Mouse (Mus musculus): ENCODE measurements around the gene Gpr18. TPM values are rescaled to one million over a fixed set of nuclear protein-coding genes. Genes with fewer than 3 reads are reported as not detected.

The Gpr18 gene
- polyA plus RNA-seq, 1 experiment from 2014 or later, result 0.32 TPM

DNA sequence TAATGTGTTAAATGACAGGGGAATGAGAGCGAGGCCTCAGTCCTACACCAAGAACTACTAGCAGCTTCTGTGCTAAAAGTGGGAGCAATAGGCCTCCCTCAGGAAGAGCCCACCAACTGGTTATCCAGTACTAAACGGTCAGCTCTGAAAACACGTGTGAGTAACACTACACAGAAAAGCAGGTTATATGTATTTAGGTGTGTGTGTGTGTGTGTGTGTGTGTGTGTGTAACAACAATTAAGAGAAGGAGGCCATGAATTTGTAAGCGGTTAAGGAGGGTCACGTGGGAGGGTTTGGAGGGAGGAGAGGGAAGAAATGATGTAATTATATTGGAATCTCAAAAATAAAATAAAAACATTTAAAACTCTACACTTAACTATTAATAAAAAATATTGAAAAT, 438 bp downstream of the Gpr18 start:
- no peaks in the 10 kb centered on the region for H3K4me1 ChIP-seq (ENCODE audit: control insufficient read depth, insufficient read depth, low read length)
- no peaks in the 10 kb centered on the region for H3K9me3 ChIP-seq (replicated peaks; ENCODE audit: control insufficient read depth, low read length)
- no peaks in the 10 kb centered on the region for H3K27me3 ChIP-seq (ENCODE audit: control insufficient read depth, insufficient read depth, low read length)
- ATAC-seq (replicated peaks; ENCODE audit: insufficient number of reproducible peaks, low FRiP score, low TSS enrichment, low read depth), result no peak
- WGBS, result 90% methylated on average over 5 of the region's 5 CpGs
- H3K4me2 ChIP-seq (ENCODE audit: low read depth, low read length), result no peak overlapping the region
- no peak overlapping the region for H3K27ac ChIP-seq (replicated peaks; ENCODE audit: low read depth, low read length)
- H3K9ac ChIP-seq (replicated peaks; ENCODE audit: low read length), result no peak overlapping the region
- no peak overlapping the region for H3K4me3 ChIP-seq (ENCODE audit: low read depth, low read length)
- DNase-seq (ENCODE audit: low spot score), result no peak
- no peaks in the 10 kb centered on the region; the same call in 1 of the 2 replicates for H3K36me3 ChIP-seq (replicated peaks; ENCODE audit: control insufficient read depth, insufficient read depth, low read depth, low read length)

DNA sequence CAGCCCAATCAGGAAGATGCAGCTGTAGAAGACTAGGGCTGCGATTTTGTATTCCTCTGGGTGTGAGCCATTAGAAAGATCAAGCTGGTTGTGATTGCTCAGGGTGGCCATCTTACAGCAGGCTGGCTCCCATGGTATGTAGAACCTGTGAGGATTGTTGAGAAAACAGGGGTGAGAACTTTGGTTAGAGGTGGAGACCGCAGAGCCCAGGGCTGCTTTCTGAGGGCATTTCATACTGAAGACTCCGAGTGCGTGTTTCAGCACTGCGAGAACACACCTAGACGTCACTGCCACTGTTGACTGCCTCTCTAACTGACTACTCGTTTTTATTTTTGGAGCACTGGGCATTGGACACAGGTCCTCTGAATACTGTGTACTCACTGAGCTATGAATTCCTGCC, 3.1 kb downstream of the Gpr18 start:
- Histone ChIP-seq H3K9ac (replicated peaks; ENCODE audit: low read length) (no peak overlapping the region), H3K27ac (replicated peaks; ENCODE audit: low read depth, low read length) (no peak overlapping the region), H3K4me3 (ENCODE audit: low read depth, low read length) (no peak overlapping the region), H3K36me3 (replicated peaks; ENCODE audit: control insufficient read depth, insufficient read depth, low read depth, low read length) (no peaks in the 10 kb centered on the region; the same call in 1 of the 2 replicates), H3K4me1 (ENCODE audit: control insufficient read depth, insufficient read depth, low read length) (no peaks in the 10 kb centered on the region), H3K27me3 (ENCODE audit: control insufficient read depth, insufficient read depth, low read length) (no peaks in the 10 kb centered on the region), H3K9me3 (replicated peaks; ENCODE audit: control insufficient read depth, low read length) (no peaks in the 10 kb centered on the region), H3K4me2 (ENCODE audit: low read depth, low read length) (no peak overlapping the region)
- 91% methylated on average over 7 of the region's 7 CpGs for WGBS
- ATAC-seq (replicated peaks; ENCODE audit: insufficient number of reproducible peaks, low FRiP score, low TSS enrichment, low read depth) (no peak), DNase-seq (ENCODE audit: low spot score) (no peak)

GRCm38 (mm10) chr14:121909868-121910267, 5.7 kb downstream of the Gpr18 start:
- no peak for ATAC-seq (replicated peaks; ENCODE audit: insufficient number of reproducible peaks, low FRiP score, low TSS enrichment, low read depth)
- H3K4me1 ChIP-seq (ENCODE audit: control insufficient read depth, insufficient read depth, low read length), result no peaks in the 10 kb centered on the region

GRCm38 (mm10) chr14:121906992-121907681, 8.4 kb downstream of the Gpr18 start:
- 86% methylated on average over 11 of the region's 11 CpGs for WGBS
- H3K4me3 ChIP-seq (ENCODE audit: low read depth, low read length), result no peak overlapping the region

More at GRCm38 (mm10) chr14:121909868-121910267, 5.7 kb downstream of the Gpr18 start:
- Histone ChIP-seq H3K4me3 (ENCODE audit: low read depth, low read length) (no peak overlapping the region), H3K9me3 (replicated peaks; ENCODE audit: control insufficient read depth, low read length) (no peaks in the 10 kb centered on the region), H3K9ac (replicated peaks; ENCODE audit: low read length) (no peak overlapping the region), H3K27me3 (ENCODE audit: control insufficient read depth, insufficient read depth, low read length) (no peaks in the 10 kb centered on the region), H3K27ac (replicated peaks; ENCODE audit: low read depth, low read length) (no peak overlapping the region), H3K36me3 (replicated peaks; ENCODE audit: control insufficient read depth, insufficient read depth, low read depth, low read length) (no peaks in the 10 kb centered on the region; the same call in 1 of the 2 replicates), H3K4me2 (ENCODE audit: low read depth, low read length) (no peak overlapping the region)
- DNase-seq (ENCODE audit: low spot score), result no peak
- whole genome bisulfite sequencing, result 95% methylated on average over 6 of the region's 6 CpGs

DNA sequence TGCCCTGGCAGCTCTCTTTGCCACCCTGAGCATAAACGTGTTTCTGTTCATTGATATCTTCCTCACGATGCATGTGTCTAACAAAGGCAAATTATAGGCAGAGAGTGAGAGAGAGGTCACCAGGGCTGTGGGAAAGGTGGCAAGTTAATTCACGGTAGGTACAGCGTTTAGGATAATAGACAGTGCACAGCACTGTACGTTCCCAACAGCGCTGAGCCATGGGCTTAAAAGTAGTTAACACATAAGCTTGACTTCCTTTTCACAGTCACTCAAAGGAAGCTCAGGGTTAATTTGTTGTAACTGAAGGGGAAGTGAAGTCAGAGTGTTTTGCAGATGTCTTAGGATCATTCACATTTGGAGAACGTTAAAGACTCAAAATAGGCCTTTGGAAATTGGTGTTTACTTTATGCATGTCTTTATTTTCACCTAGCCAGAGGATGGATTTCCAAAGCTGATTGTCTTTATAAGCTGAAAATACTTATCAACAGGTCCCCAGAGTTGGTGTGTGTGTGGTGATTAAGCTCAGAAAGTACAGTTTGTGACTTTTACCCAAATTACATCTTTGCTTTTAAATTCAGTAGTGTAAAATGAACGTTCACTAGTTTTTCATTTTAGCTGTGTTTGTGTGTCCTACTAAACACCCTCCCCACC, 9.1 kb downstream of the Gpr18 start:
- DNase-seq (ENCODE audit: low spot score) (no peak), ATAC-seq (replicated peaks; ENCODE audit: insufficient number of reproducible peaks, low FRiP score, low TSS enrichment, low read depth) (no peak)
- Histone ChIP-seq H3K27ac (replicated peaks; ENCODE audit: low read depth, low read length) (no peak overlapping the region), H3K9me3 (replicated peaks; ENCODE audit: control insufficient read depth, low read length) (no peaks in the 10 kb centered on the region), H3K27me3 (ENCODE audit: control insufficient read depth, insufficient read depth, low read length) (no peaks in the 10 kb centered on the region), H3K4me2 (ENCODE audit: low read depth, low read length) (no peak overlapping the region), H3K9ac (replicated peaks; ENCODE audit: low read length) (no peak overlapping the region), H3K4me1 (ENCODE audit: control insufficient read depth, insufficient read depth, low read length) (no peaks in the 10 kb centered on the region), H3K4me3 (ENCODE audit: low read depth, low read length) (no peak overlapping the region), H3K36me3 (replicated peaks; ENCODE audit: control insufficient read depth, insufficient read depth, low read depth, low read length) (no peaks in the 10 kb centered on the region)
- WGBS, result 83% methylated on average over 8 of the region's 8 CpGs

More at GRCm38 (mm10) chr14:121906992-121907681, 8.4 kb downstream of the Gpr18 start:
- no peaks in the 10 kb centered on the region for H3K4me1 ChIP-seq (ENCODE audit: control insufficient read depth, insufficient read depth, low read length)
- no peaks in the 10 kb centered on the region for H3K27me3 ChIP-seq (ENCODE audit: control insufficient read depth, insufficient read depth, low read length)
- DNase-seq (ENCODE audit: low spot score) (no peak), ATAC-seq (replicated peaks; ENCODE audit: insufficient number of reproducible peaks, low FRiP score, low TSS enrichment, low read depth) (no peak)
- no peak overlapping the region for H3K4me2 ChIP-seq (ENCODE audit: low read depth, low read length)
- H3K27ac ChIP-seq (replicated peaks; ENCODE audit: low read depth, low read length), result no peak overlapping the region
- H3K36me3 ChIP-seq (replicated peaks; ENCODE audit: control insufficient read depth, insufficient read depth, low read depth, low read length), result no peaks in the 10 kb centered on the region; the same call in 1 of the 2 replicates
- H3K9ac ChIP-seq (replicated peaks; ENCODE audit: low read length), result no peak overlapping the region
- H3K9me3 ChIP-seq (replicated peaks; ENCODE audit: control insufficient read depth, low read length), result no peaks in the 10 kb centered on the region

- H3K4me1 ChIP-seq (ENCODE audit: control insufficient read depth, insufficient read depth, low read length), result no peaks in the 10 kb centered on the region
- no peak overlapping the region for H3K4me3 ChIP-seq (ENCODE audit: low read depth, low read length)
- H3K4me2 ChIP-seq (ENCODE audit: low read depth, low read length), result no peak overlapping the region
- H3K9ac ChIP-seq (replicated peaks; ENCODE audit: low read length), result no peak overlapping the region
- ATAC-seq (replicated peaks; ENCODE audit: insufficient number of reproducible peaks, low FRiP score, low TSS enrichment, low read depth) (no peak), DNase-seq (ENCODE audit: low spot score) (no peak)
- H3K36me3 ChIP-seq (replicated peaks; ENCODE audit: control insufficient read depth, insufficient read depth, low read depth, low read length), result no peaks in the 10 kb centered on the region
- 67% methylated on average over 3 of the region's 3 CpGs for WGBS
- no peaks in the 10 kb centered on the region for H3K9me3 ChIP-seq (replicated peaks; ENCODE audit: control insufficient read depth, low read length)
- no peak overlapping the region for H3K27ac ChIP-seq (replicated peaks; ENCODE audit: low read depth, low read length)
- H3K27me3 ChIP-seq (ENCODE audit: control insufficient read depth, insufficient read depth, low read length), result no peaks in the 10 kb centered on the region
Measured at GRCm38 (mm10) chr14:121904754-121905153, 10.8 kb downstream of the Gpr18 start.

DNA sequence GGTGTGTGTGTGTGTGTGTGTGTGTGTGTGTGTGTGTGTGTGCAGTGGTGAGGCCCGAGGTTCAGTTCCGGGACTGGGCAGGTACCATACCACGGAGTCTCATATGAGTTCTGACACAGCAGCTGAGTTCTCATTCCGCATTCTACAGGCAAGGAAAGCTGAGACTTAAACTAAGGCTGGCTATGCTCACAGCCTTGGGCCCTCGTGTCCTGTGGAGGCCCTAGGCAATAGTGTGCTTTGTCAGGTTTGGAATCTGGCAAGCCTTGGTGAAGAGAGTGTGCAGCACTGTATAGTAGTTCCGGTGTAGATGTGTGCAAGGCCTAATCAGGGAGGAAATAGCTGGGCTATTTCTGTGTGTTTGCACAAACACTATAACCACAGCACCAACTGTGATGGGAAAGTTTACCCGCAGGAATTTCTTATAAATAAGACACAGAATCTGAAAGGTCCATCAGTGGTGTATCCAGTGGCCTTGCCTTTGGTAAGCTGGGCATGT, 12.2 kb downstream of the Gpr18 start:
- DNase-seq (ENCODE audit: low spot score) (no peak), ATAC-seq (replicated peaks; ENCODE audit: insufficient number of reproducible peaks, low FRiP score, low TSS enrichment, low read depth) (no peak)
- Histone ChIP-seq H3K9me3 (replicated peaks; ENCODE audit: control insufficient read depth, low read length) (no peaks in the 10 kb centered on the region), H3K9ac (replicated peaks; ENCODE audit: low read length) (no peak overlapping the region), H3K27ac (replicated peaks; ENCODE audit: low read depth, low read length) (no peak overlapping the region), H3K36me3 (replicated peaks; ENCODE audit: control insufficient read depth, insufficient read depth, low read depth, low read length) (no peaks in the 10 kb centered on the region), H3K4me1 (ENCODE audit: control insufficient read depth, insufficient read depth, low read length) (no peaks in the 10 kb centered on the region), H3K4me3 (ENCODE audit: low read depth, low read length) (no peak overlapping the region), H3K4me2 (ENCODE audit: low read depth, low read length) (no peak overlapping the region), H3K27me3 (ENCODE audit: control insufficient read depth, insufficient read depth, low read length) (no peaks in the 10 kb centered on the region)
- WGBS, result 95% methylated on average over 7 of the region's 7 CpGs

GRCm38 (mm10) chr14:121901511-121901910, 14.1 kb downstream of the Gpr18 start:
- 89% methylated on average over 6 of the region's 6 CpGs for WGBS
- H3K27me3 ChIP-seq (ENCODE audit: control insufficient read depth, insufficient read depth, low read length), result no peaks in the 10 kb centered on the region
- H3K4me1 ChIP-seq (ENCODE audit: control insufficient read depth, insufficient read depth, low read length), result no peaks in the 10 kb centered on the region
- no peak overlapping the region for H3K4me2 ChIP-seq (ENCODE audit: low read depth, low read length)
- H3K27ac ChIP-seq (replicated peaks; ENCODE audit: low read depth, low read length), result no peak overlapping the region
- no peak for ATAC-seq (replicated peaks; ENCODE audit: insufficient number of reproducible peaks, low FRiP score, low TSS enrichment, low read depth)
- no peaks in the 10 kb centered on the region for H3K9me3 ChIP-seq (replicated peaks; ENCODE audit: control insufficient read depth, low read length)
- no peak overlapping the region for H3K9ac ChIP-seq (replicated peaks; ENCODE audit: low read length)
- H3K4me3 ChIP-seq (ENCODE audit: low read depth, low read length), result no peak overlapping the region
- DNase-seq (ENCODE audit: low spot score), result no peak
- no peaks in the 10 kb centered on the region for H3K36me3 ChIP-seq (replicated peaks; ENCODE audit: control insufficient read depth, insufficient read depth, low read depth, low read length)

All from embryonic facial prominence, embryonic 11.5 days (tissue).